Mouse (Mus musculus) bone marrow, adult 2 months (tissue): Measurements from ENCODE around the gene Mknk1.

ENCODE experiments used
- CTCF ChIP-seq: fragments of 200-500 bp; IDR thresholded peaks from 2 replicates; pipeline ENCODE4 v1.5.1; 2011; ENCODE audit warnings: low read length, control low read depth; ENCODE audit not compliant: control insufficient read depth, insufficient read depth
- POLR2A ChIP-seq: fragments of 200-500 bp; IDR thresholded peaks from 2 replicates; pipeline ENCODE4 v1.6.1; 2011; ENCODE audit warnings: low read depth, mild to moderate bottlenecking, control low read depth, low read length, borderline replicate concordance; ENCODE audit not compliant: control insufficient read depth

DNA sequence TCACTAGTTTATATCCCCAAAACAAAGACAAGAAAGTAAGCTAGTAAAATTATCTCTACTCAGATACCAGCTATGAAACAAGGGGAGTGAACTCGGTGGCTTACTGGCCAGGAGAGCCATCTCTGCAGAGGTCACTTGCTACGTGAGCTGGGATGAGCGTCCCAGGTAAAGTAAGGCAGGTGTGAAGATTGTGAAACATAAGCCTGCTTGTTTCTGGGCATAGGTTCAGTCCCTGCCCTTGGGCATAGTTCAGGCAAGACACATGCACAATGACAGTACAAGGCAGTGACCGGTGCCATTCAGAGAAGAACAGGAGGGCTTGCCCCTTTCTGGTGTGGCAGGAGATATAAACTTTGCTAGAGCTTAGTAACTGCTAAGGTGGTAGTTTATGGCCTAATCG lies 23.4 kb upstream of the Mknk1 start:
- TF ChIP-seq POLR2A: no peak
- no peak for TF ChIP-seq CTCF
